Mouse (Mus musculus): ENCODE measurements around the gene Olfr524. TPM values are rescaled to one million over a fixed set of nuclear protein-coding genes. Genes with fewer than 3 reads are reported as not detected.

The Olfr524 gene
- not detected for total RNA-seq (2021)
- long read RNA-seq, experiment 1: 0 reads
- long read RNA-seq, experiment 2: 0 reads

- DNase-seq (ENCODE audit: low spot score in 2 of 2): no peak
Observed at GRCm38 (mm10) chr7:140205864-140206263, at the start of gene Olfr524. Olfr524 (minus strand) TSS chr7:140205964.

- no peak for DNase-seq (ENCODE audit: low spot score in 2 of 2)
Observed at GRCm38 (mm10) chr7:140253780-140254299, 48.1 kb upstream of the Olfr524 start.

GRCm38 (mm10) chr7:140247216-140247615 lies 41.5 kb upstream of the Olfr524 start, which contains the start of gene 5830411N06Rik:
5830411N06Rik (plus strand) TSS chr7:140247284.
- DNase-seq (ENCODE audit: low spot score in 2 of 2): no peak

GRCm38 (mm10) chr7:140233696-140234095 lies 27.9 kb upstream of the Olfr524 start:
- peak in 1 of 2 experiments; percentile 8 for DNase-seq (ENCODE audit: low spot score in 2 of 2)

- no peak for DNase-seq (ENCODE audit: low spot score in 2 of 2)
Observed at GRCm38 (mm10) chr7:140231026-140231425, 25.3 kb upstream of the Olfr524 start.

- no peak for DNase-seq (ENCODE audit: low spot score in 2 of 2)
Observed at GRCm38 (mm10) chr7:140228476-140228875, 22.7 kb upstream of the Olfr524 start.

- DNase-seq (ENCODE audit: low spot score in 2 of 2): no peak
Observed at GRCm38 (mm10) chr7:140224209-140224608, 18.4 kb upstream of the Olfr524 start.

- DNase-seq (ENCODE audit: low spot score in 2 of 2): no peak
Observed at GRCm38 (mm10) chr7:140220375-140220774, 14.6 kb upstream of the Olfr524 start.

GRCm38 (mm10) chr7:140219268-140219667 lies 13.5 kb upstream of the Olfr524 start:
- no peak for DNase-seq (ENCODE audit: low spot score in 2 of 2)

GRCm38 (mm10) chr7:140217967-140218366 lies 12.2 kb upstream of the Olfr524 start, which contains the start of gene Cd163l1:
Cd163l1 (plus strand) TSS chr7:140218267.
- no peak for DNase-seq (ENCODE audit: low spot score in 2 of 2)

GRCm38 (mm10) chr7:140213841-140214240 lies 8.1 kb upstream of the Olfr524 start:
- DNase-seq (ENCODE audit: low spot score in 2 of 2): no peak

GRCm38 (mm10) chr7:140208677-140209076 lies 2.9 kb upstream of the Olfr524 start:
- no peak for DNase-seq (ENCODE audit: low spot score in 2 of 2)

- DNase-seq (ENCODE audit: low spot score in 2 of 2): no peak
Observed at GRCm38 (mm10) chr7:140208153-140208552, 2.4 kb upstream of the Olfr524 start.

GRCm38 (mm10) chr7:140206904-140207303 lies 1.1 kb upstream of the Olfr524 start:
- DNase-seq (ENCODE audit: low spot score in 2 of 2): no peak

- DNase-seq (ENCODE audit: low spot score in 2 of 2): no peak
Observed at GRCm38 (mm10) chr7:140201090-140201489, 4.7 kb downstream of the Olfr524 start.

- no peak for DNase-seq (ENCODE audit: low spot score in 2 of 2)
Observed at GRCm38 (mm10) chr7:140196002-140196401, 9.8 kb downstream of the Olfr524 start.

GRCm38 (mm10) chr7:140194031-140194430 lies 11.7 kb downstream of the Olfr524 start:
- peak in 1 of 2 experiments; percentile 20 for DNase-seq (ENCODE audit: low spot score in 2 of 2)

- DNase-seq (ENCODE audit: low spot score in 2 of 2): no peak
Observed at GRCm38 (mm10) chr7:140192851-140193250, 12.9 kb downstream of the Olfr524 start.

GRCm38 (mm10) chr7:140192445-140192844 lies 13.3 kb downstream of the Olfr524 start:
- DNase-seq (ENCODE audit: low spot score in 2 of 2): no peak

- DNase-seq (ENCODE audit: low spot score in 2 of 2): no peak
Observed at GRCm38 (mm10) chr7:140190435-140190834, 15.3 kb downstream of the Olfr524 start.

- DNase-seq (ENCODE audit: low spot score in 2 of 2): no peak
Observed at GRCm38 (mm10) chr7:140188391-140189328, 17.1 kb downstream of the Olfr524 start.

- DNase-seq (ENCODE audit: low spot score in 2 of 2): no peak
Observed at GRCm38 (mm10) chr7:140187721-140188390, 17.9 kb downstream of the Olfr524 start.
